Mouse (Mus musculus): Measurements from ENCODE around the gene Myl7.

Gene Myl7

GRCm38 (mm10) chr11:5869331-5869730 lies 29.3 kb downstream of the Myl7 start:
- DNase-seq (ENCODE audit: inconsistent age in 2 of 2, low spot score in 1 of 2) = peak in 1 of 2 experiments; percentile 46

GRCm38 (mm10) chr11:5868324-5868723 lies 30.3 kb downstream of the Myl7 start:
- peak in 1 of 2 experiments; percentile 28 for DNase-seq (ENCODE audit: inconsistent age in 2 of 2, low spot score in 1 of 2)

GRCm38 (mm10) chr11:5867196-5867595 lies 31.4 kb downstream of the Myl7 start:
- peak in 1 of 2 experiments; percentile 28 for DNase-seq (ENCODE audit: inconsistent age in 2 of 2, low spot score in 1 of 2)

- DNase-seq (ENCODE audit: inconsistent age in 2 of 2, low spot score in 1 of 2) = peak; percentile 91 to 96
Measured at GRCm38 (mm10) chr11:5862394-5863105, 36.0 kb downstream of the Myl7 start.

GRCm38 (mm10) chr11:5861678-5862393 lies 36.7 kb downstream of the Myl7 start, which contains the start of gene Aebp1:
Gene Aebp1, plus strand, starts transcription at chr11:5861947.
- DNase-seq (ENCODE audit: inconsistent age in 2 of 2, low spot score in 1 of 2) = peak; percentile 92 to 96

GRCm38 (mm10) chr11:5860639-5861038 lies 37.9 kb downstream of the Myl7 start:
- peak; percentile 26 to 52 for DNase-seq (ENCODE audit: inconsistent age in 2 of 2, low spot score in 1 of 2)

GRCm38 (mm10) chr11:5859883-5860550 lies 38.6 kb downstream of the Myl7 start:
- peak; percentile 27 to 81 for DNase-seq (ENCODE audit: inconsistent age in 2 of 2, low spot score in 1 of 2)

GRCm38 (mm10) chr11:5858723-5859122 lies 39.9 kb downstream of the Myl7 start:
- peak in 1 of 2 experiments; percentile 36 for DNase-seq (ENCODE audit: inconsistent age in 2 of 2, low spot score in 1 of 2)

- DNase-seq (ENCODE audit: inconsistent age in 2 of 2, low spot score in 1 of 2) = peak in 1 of 2 experiments; percentile 19
Measured at GRCm38 (mm10) chr11:5856479-5857130, 42.0 kb downstream of the Myl7 start.

- DNase-seq (ENCODE audit: inconsistent age in 2 of 2, low spot score in 1 of 2) = peak; percentile 65 to 73
Measured at GRCm38 (mm10) chr11:5855902-5856301, 42.7 kb downstream of the Myl7 start.

GRCm38 (mm10) chr11:5855481-5855880 lies 43.1 kb downstream of the Myl7 start:
- DNase-seq (ENCODE audit: inconsistent age in 2 of 2, low spot score in 1 of 2) = no peak

- DNase-seq (ENCODE audit: inconsistent age in 2 of 2, low spot score in 1 of 2) = peak in 1 of 2 experiments; percentile 18
Measured at GRCm38 (mm10) chr11:5852314-5852713, 46.3 kb downstream of the Myl7 start.

GRCm38 (mm10) chr11:5851021-5851736 lies 47.4 kb downstream of the Myl7 start:
- DNase-seq (ENCODE audit: inconsistent age in 2 of 2, low spot score in 1 of 2) = peak in 1 of 2 experiments; percentile 33

- DNase-seq (ENCODE audit: inconsistent age in 2 of 2, low spot score in 1 of 2) = no peak
Measured at GRCm38 (mm10) chr11:5850452-5850851, 48.1 kb downstream of the Myl7 start.

GRCm38 (mm10) chr11:5849316-5849715 lies 49.3 kb downstream of the Myl7 start:
- no peak for DNase-seq (ENCODE audit: inconsistent age in 2 of 2, low spot score in 1 of 2)

GRCm38 (mm10) chr11:5848741-5849140 lies 49.8 kb downstream of the Myl7 start:
- DNase-seq (ENCODE audit: inconsistent age in 2 of 2, low spot score in 1 of 2) = peak in 1 of 2 experiments; percentile 47

GRCm38 (mm10) chr11:5846639-5847345 lies 51.8 kb downstream of the Myl7 start:
- peak; percentile 77 to 84 for DNase-seq (ENCODE audit: inconsistent age in 2 of 2, low spot score in 1 of 2)
